Mouse (Mus musculus): Measurements from ENCODE around the gene Bbip1. TPM values are rescaled to one million over a fixed set of nuclear protein-coding genes. Genes with fewer than 3 reads are reported as not detected.
"Not testable (repeated sequence)": the region's sequence is repeated elsewhere in the genome, so short reads cannot be mapped to it uniquely, and the experiment has no call there.

Gene Bbip1
- 10 to 100 TPM; 53.4 to 54.9 TPM for total RNA-seq (2021)

GRCm38 (mm10) chr19:53943802-53944785 is at the start of gene Bbip1, which contains the start of gene Shoc2:
Bbip1 (minus strand) TSS chr19:53944627.
Shoc2 (plus strand) TSS chr19:53944306.
- intact Hi-C loops (cut with DNase I) = loop anchor here (5.0 to 10.0 kb wide), 2 partner anchors 1118 to 1271 kb away; no protein-coding TSS in a partner anchor
- DNase-seq (ENCODE audit: low spot score in 2 of 2) = peak; percentile 98 to 99

GRCm38 (mm10) chr19:53993860-53994259 is 49.4 kb upstream of the Bbip1 start:
- intact Hi-C loops (cut with DNase I) = no loop called here
- DNase-seq (ENCODE audit: low spot score in 2 of 2) = no peak

- intact Hi-C loops (cut with DNase I) = no loop called here
- no peak for DNase-seq (ENCODE audit: low spot score in 2 of 2)
Measured at GRCm38 (mm10) chr19:53990538-53990937, 46.1 kb upstream of the Bbip1 start.

- no peak for DNase-seq (ENCODE audit: low spot score in 2 of 2)
- intact Hi-C loops (cut with DNase I) = loop anchor here (5.0 kb wide), 1 partner anchor 37 kb away; no protein-coding TSS in a partner anchor
Measured at GRCm38 (mm10) chr19:53984628-53985027, 40.2 kb upstream of the Bbip1 start.

- no peak for DNase-seq (ENCODE audit: low spot score in 2 of 2)
- intact Hi-C loops (cut with DNase I) = no loop called here
Measured at GRCm38 (mm10) chr19:53983336-53983735, 38.9 kb upstream of the Bbip1 start.

GRCm38 (mm10) chr19:53982041-53982440 is 37.6 kb upstream of the Bbip1 start:
- intact Hi-C loops (cut with DNase I) = no loop called here
- no peak for DNase-seq (ENCODE audit: low spot score in 2 of 2)

- intact Hi-C loops (cut with DNase I) = no loop called here
- DNase-seq (ENCODE audit: low spot score in 2 of 2) = no peak
Measured at GRCm38 (mm10) chr19:53973656-53974055, 29.2 kb upstream of the Bbip1 start.

GRCm38 (mm10) chr19:53971938-53972337 is 27.5 kb upstream of the Bbip1 start:
- intact Hi-C loops (cut with DNase I) = no loop called here
- no peak for DNase-seq (ENCODE audit: low spot score in 2 of 2)

GRCm38 (mm10) chr19:53969226-53969625 is 24.8 kb upstream of the Bbip1 start:
- DNase-seq (ENCODE audit: low spot score in 2 of 2) = no peak
- intact Hi-C loops (cut with DNase I) = no loop called here

- DNase-seq (ENCODE audit: low spot score in 2 of 2) = no peak
- intact Hi-C loops (cut with DNase I) = no loop called here
Measured at GRCm38 (mm10) chr19:53964910-53965633, 20.6 kb upstream of the Bbip1 start.

- DNase-seq (ENCODE audit: low spot score in 2 of 2); intact Hi-C loops (cut with DNase I): not testable (repeated sequence)
Measured at GRCm38 (mm10) chr19:53964347-53964746, 19.9 kb upstream of the Bbip1 start.

GRCm38 (mm10) chr19:53962511-53962910 is 18.1 kb upstream of the Bbip1 start:
- no peak for DNase-seq (ENCODE audit: low spot score in 2 of 2)
- intact Hi-C loops (cut with DNase I) = no loop called here

GRCm38 (mm10) chr19:53957513-53957912 is 13.1 kb upstream of the Bbip1 start:
- intact Hi-C loops (cut with DNase I) = no loop called here
- DNase-seq (ENCODE audit: low spot score in 2 of 2) = no peak

- DNase-seq (ENCODE audit: low spot score in 2 of 2) = peak in 1 of 2 experiments; percentile 34
- intact Hi-C loops (cut with DNase I) = loop anchor here (5.0 to 10.0 kb wide), 2 partner anchors 42 to 1269 kb away; no protein-coding TSS in a partner anchor
Measured at GRCm38 (mm10) chr19:53945171-53946042, 980 bp upstream of the Bbip1 start.

- no peak for DNase-seq (ENCODE audit: low spot score in 2 of 2)
- intact Hi-C loops (cut with DNase I) = loop anchor here (5.0 to 10.0 kb wide), 3 partner anchors 43 to 1270 kb away; no protein-coding TSS in a partner anchor
Measured at GRCm38 (mm10) chr19:53944786-53945169, 351 bp upstream of the Bbip1 start.

- intact Hi-C loops (cut with DNase I) = loop anchor here (5.0 to 10.0 kb wide), 2 partner anchors 1120 to 1272 kb away; no protein-coding TSS in a partner anchor
- DNase-seq (ENCODE audit: low spot score in 2 of 2) = no peak
Measured at GRCm38 (mm10) chr19:53942342-53942741, 2.1 kb downstream of the Bbip1 start.

GRCm38 (mm10) chr19:53941139-53941538 is 3.3 kb downstream of the Bbip1 start:
- no peak for DNase-seq (ENCODE audit: low spot score in 2 of 2)
- intact Hi-C loops (cut with DNase I) = loop anchor here (5.0 to 10.0 kb wide), 2 partner anchors 1121 to 1274 kb away; no protein-coding TSS in a partner anchor

- intact Hi-C loops (cut with DNase I) = no loop called here
- DNase-seq (ENCODE audit: low spot score in 2 of 2) = no peak
Measured at GRCm38 (mm10) chr19:53939467-53939866, 5.0 kb downstream of the Bbip1 start.

- no peak for DNase-seq (ENCODE audit: low spot score in 2 of 2)
- intact Hi-C loops (cut with DNase I) = no loop called here
Measured at GRCm38 (mm10) chr19:53934046-53934445, 10.4 kb downstream of the Bbip1 start.

Measured in left cerebral cortex, postnatal 36 days (tissue).